Mouse (Mus musculus) kidney, adult 2 months (tissue): ENCODE results near the gene Zfp36l2. TPM values are rescaled to one million over a fixed set of nuclear protein-coding genes. Genes with fewer than 3 reads are reported as not detected.
"Not testable (repeated sequence)": the region's sequence is repeated elsewhere in the genome, so short reads cannot be mapped to it uniquely, and the experiment has no call there.

Source experiments
- DNase-seq: peaks from one replicate; pipeline ENCODE4 v3.0.0; 2021
- H3K27ac ChIP-seq: fragments of 200-500 bp; 2 replicates; pipeline ENCODE4 v1.5.1; 2012; ENCODE audit warnings: low read depth, low read length, control low read depth, inconsistent platforms; ENCODE audit not compliant: insufficient read depth
- H3K27me3 ChIP-seq: fragments of 200-500 bp; replicated peaks from 2 replicates; pipeline ENCODE4 v1.6.1; 2012; ENCODE audit warnings: mild to moderate bottlenecking, moderate library complexity, low read length, inconsistent platforms; ENCODE audit not compliant: control insufficient read depth, insufficient read depth
- H3K36me3 ChIP-seq: fragments of 200-500 bp; 2 replicates; pipeline ENCODE4 v1.6.1; 2012; ENCODE audit warnings: mild to moderate bottlenecking, moderate library complexity, low read length, inconsistent platforms; ENCODE audit not compliant: control insufficient read depth, insufficient read depth
- H3K4me1 ChIP-seq: fragments of 200-500 bp; 2 replicates; pipeline ENCODE4 v1.6.1; 2011; ENCODE audit warnings: low read length; ENCODE audit not compliant: control insufficient read depth, insufficient read depth
- H3K4me3 ChIP-seq: fragments of 200-500 bp; 2 replicates; pipeline ENCODE4 v1.5.1; 2011; ENCODE audit warnings: mild to moderate bottlenecking, low read depth, low read length, control low read depth; ENCODE audit not compliant: insufficient read depth
- CTCF ChIP-seq: fragments of 200-500 bp; conservative IDR thresholded peaks from 2 replicates; pipeline ENCODE4 v1.5.1; 2011; ENCODE audit warnings: low read depth, mild to moderate bottlenecking, control low read depth, low read length, moderate library complexity, mixed read lengths; ENCODE audit not compliant: insufficient read depth, insufficient read length
- POLR2A ChIP-seq: fragments of 200-500 bp; IDR thresholded peaks from one replicate; pipeline ENCODE4 v1.6.1; 2011; ENCODE audit warnings: low read depth, low read length, control low read depth
- WGBS: fragments of 180-500 bp; shearing (Covaris S2); methylation state at CpG from one replicate; pipeline ENCODE4 v1.1.7; 2018; 5-methylcytosine and 5-hydroxymethylcytosine counted together
- polyA plus RNA-seq: library from polyadenylated mRNA; depleted of rRNA; stranded (reverse); fragments of >200 nt; gene quantifications from 2 replicates; pipeline ENCODE4 v1.2.3, GENCODE M21; 2012

Gene Zfp36l2
- polyA plus RNA-seq, 1 experiment = 34.3 TPM

- DNase-seq = peak; percentile 12
- Histone ChIP-seq H3K27ac (no peak overlapping the region), H3K36me3 (no peaks in the 10 kb centered on the region), H3K4me1 (peaks cover 4% of the 10 kb centered on the region; the same call in 1 of the 2 replicates), H3K4me3 (no peak overlapping the region), H3K27me3 (no peaks in the 10 kb centered on the region)
- WGBS = 58% methylated on average over 6 of the region's 6 CpGs
- no peak for TF ChIP-seq CTCF
Observed at GRCm38 (mm10) chr17:84226681-84227080, 38.9 kb upstream of the Zfp36l2 start.

- WGBS = 62% methylated on average over 5 of the region's 5 CpGs
- Histone ChIP-seq H3K27ac (no peak overlapping the region), H3K4me1 (peaks cover 4% of the 10 kb centered on the region; the same call in 1 of the 2 replicates), H3K4me3 (no peak overlapping the region), H3K36me3 (no peaks in the 10 kb centered on the region; the same call in 1 of the 2 replicates), H3K27me3 (no peaks in the 10 kb centered on the region)
- no peak for DNase-seq
- TF ChIP-seq POLR2A (no peak), CTCF (no peak)
Observed at GRCm38 (mm10) chr17:84226231-84226630, 38.5 kb upstream of the Zfp36l2 start.

- Histone ChIP-seq H3K4me1 (peaks cover 4% of the 10 kb centered on the region; the same call in 1 of the 2 replicates), H3K36me3 (no peaks in the 10 kb centered on the region; the same call in 1 of the 2 replicates), H3K27me3 (no peaks in the 10 kb centered on the region), H3K27ac (no peak overlapping the region), H3K4me3 (no peak overlapping the region)
- DNase-seq = peak; percentile 42
- no peak for TF ChIP-seq POLR2A
- TF ChIP-seq CTCF = no peak
- WGBS = 47% methylated on average over 15 of the region's 15 CpGs
Observed at GRCm38 (mm10) chr17:84224217-84224887, 36.6 kb upstream of the Zfp36l2 start.

GRCm38 (mm10) chr17:84218841-84219240 is 31.1 kb upstream of the Zfp36l2 start:
- H3K4me1 ChIP-seq, DNase-seq, H3K36me3 ChIP-seq, H3K27ac ChIP-seq, H3K4me3 ChIP-seq, H3K27me3 ChIP-seq: not testable (repeated sequence)
- 96% methylated on average over 2 of the region's 2 CpGs for WGBS

GRCm38 (mm10) chr17:84217696-84218095 is 29.9 kb upstream of the Zfp36l2 start:
- no peak overlapping the region for H3K4me3 ChIP-seq
- no peak overlapping the region for H3K27ac ChIP-seq
- 61% methylated on average over 3 of the region's 3 CpGs for WGBS
- TF ChIP-seq CTCF = no peak
- TF ChIP-seq POLR2A = no peak
- H3K4me1 ChIP-seq = no peaks in the 10 kb centered on the region
- no peaks in the 10 kb centered on the region for H3K27me3 ChIP-seq
- DNase-seq = no peak
- H3K36me3 ChIP-seq = no peaks in the 10 kb centered on the region; the same call in 1 of the 2 replicates

GRCm38 (mm10) chr17:84215264-84215960 is 27.7 kb upstream of the Zfp36l2 start:
- peak; percentile 19 for DNase-seq
- Histone ChIP-seq H3K4me3 (no peak overlapping the region), H3K27me3 (no peaks in the 10 kb centered on the region), H3K36me3 (no peaks in the 10 kb centered on the region), H3K4me1 (no peaks in the 10 kb centered on the region), H3K27ac (no peak overlapping the region)
- WGBS = 60% methylated on average over 6 of the region's 6 CpGs
- TF ChIP-seq POLR2A (no peak), CTCF (no peak)

GRCm38 (mm10) chr17:84213464-84213863 is 25.7 kb upstream of the Zfp36l2 start:
- no peak for TF ChIP-seq CTCF
- no peak for TF ChIP-seq POLR2A
- Histone ChIP-seq H3K4me1 (no peaks in the 10 kb centered on the region), H3K27me3 (no peaks in the 10 kb centered on the region), H3K27ac (no peak overlapping the region), H3K4me3 (no peak overlapping the region), H3K36me3 (no peaks in the 10 kb centered on the region; the same call in 1 of the 2 replicates)
- no peak for DNase-seq
- WGBS = 85% methylated on average over 3 of the region's 3 CpGs
